Mouse (Mus musculus): Measurements from ENCODE around the gene Gm10337. TPM values are rescaled to one million over a fixed set of nuclear protein-coding genes. Genes with fewer than 3 reads are reported as not detected.

Gene Gm10337
- polyA plus RNA-seq, 1 experiment from 2014 or later = not detected

DNA sequence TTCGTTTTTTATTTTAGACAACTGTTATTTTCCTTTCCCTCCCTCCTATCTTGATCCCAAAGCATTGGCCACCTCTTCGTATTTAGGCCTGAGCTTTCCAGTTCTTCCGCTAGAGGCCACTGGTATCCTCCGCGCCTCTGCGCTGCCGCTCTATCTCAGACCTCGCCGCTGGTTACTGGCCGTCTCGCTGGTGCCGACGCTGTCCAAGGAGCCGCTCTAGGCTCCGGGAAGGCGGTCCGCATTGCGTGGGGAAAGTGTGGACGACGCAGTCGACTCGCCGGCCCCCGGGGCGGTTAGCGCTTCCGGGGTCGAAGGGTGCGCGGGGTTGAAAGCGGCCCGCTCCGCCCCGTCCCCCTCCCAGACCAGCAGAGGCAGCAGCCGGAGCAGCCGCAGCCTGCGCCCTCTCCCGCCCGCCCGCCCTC is 33.3 kb upstream of the Gm10337 start, which contains the start of gene Pcbp2:
Gene Pcbp2, plus strand, starts transcription at position 357 of the 422 bp plus-strand sequence.
- WGBS (ENCODE audit: insufficient replicate concordance) = under 1% methylated on average over 34 of the region's 40 CpGs
- no peaks in the 10 kb centered on the region for H3K27me3 ChIP-seq (replicated peaks)
- peak within 1 kb of the TSS; percentile 92 for H3K9ac ChIP-seq
- H3K27ac ChIP-seq = peak within 1 kb of the TSS; percentile 88
- peaks cover 52% of the 10 kb centered on the region for H3K36me3 ChIP-seq
- peak within 1 kb of the TSS; percentile 77 for H3K4me2 ChIP-seq
- ATAC-seq = peak; percentile 99
- H3K9me3 ChIP-seq (replicated peaks) = peaks cover 6% of the 10 kb centered on the region; the same call in 1 of the 2 replicates
- H3K4me3 ChIP-seq = peak within 1 kb of the TSS; percentile 90
- H3K4me1 ChIP-seq = peaks cover 22% of the 10 kb centered on the region

DNA sequence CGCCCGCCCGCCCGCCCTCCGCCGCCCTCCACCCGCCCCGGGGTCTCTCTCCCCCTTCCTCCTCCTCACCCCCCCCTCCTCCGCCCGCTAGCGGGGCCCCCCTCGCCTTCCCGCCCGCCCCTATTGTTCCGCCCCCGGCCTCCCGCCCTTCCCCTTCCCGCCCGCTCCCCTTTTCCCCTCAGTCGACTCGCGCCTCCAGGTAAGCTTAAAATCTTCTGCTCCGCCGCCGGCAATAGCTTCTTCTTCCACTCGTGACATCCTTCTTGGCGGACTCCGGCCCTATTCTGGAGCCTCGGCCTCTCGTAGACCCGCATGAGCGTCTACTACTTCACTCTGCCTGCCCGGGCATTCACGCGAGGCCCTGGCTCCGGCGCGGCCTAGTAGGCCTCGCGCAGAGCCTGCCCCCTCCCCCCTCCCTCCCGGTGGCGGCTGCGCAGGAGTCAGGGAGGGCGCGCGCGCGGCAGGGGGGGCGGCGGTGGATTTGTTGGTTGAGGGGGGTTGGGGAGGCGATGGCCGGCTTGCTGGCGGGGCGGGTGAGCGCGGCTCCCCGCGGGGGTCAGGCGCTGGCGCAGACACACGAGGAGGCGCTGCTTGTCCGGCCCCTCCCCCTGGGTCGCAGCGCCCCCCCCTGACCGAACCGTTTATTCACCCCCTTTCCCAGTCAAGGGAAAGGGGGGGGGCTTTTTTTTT is 32.8 kb upstream of the Gm10337 start:
- Histone ChIP-seq H3K9ac (peak overlapping the region; percentile 92), H3K9me3 (replicated peaks) (peaks cover 6% of the 10 kb centered on the region; the same call in 1 of the 2 replicates), H3K27ac (peak overlapping the region; percentile 88), H3K27me3 (replicated peaks) (no peaks in the 10 kb centered on the region), H3K4me1 (peaks cover 22% of the 10 kb centered on the region), H3K4me2 (peak overlapping the region; percentile 77), H3K36me3 (peaks cover 54% of the 10 kb centered on the region), H3K4me3 (peak overlapping the region; percentile 90)
- under 1% methylated on average over 35 of the region's 67 CpGs for WGBS (ENCODE audit: insufficient replicate concordance)
- ATAC-seq = peak; percentile 53

DNA sequence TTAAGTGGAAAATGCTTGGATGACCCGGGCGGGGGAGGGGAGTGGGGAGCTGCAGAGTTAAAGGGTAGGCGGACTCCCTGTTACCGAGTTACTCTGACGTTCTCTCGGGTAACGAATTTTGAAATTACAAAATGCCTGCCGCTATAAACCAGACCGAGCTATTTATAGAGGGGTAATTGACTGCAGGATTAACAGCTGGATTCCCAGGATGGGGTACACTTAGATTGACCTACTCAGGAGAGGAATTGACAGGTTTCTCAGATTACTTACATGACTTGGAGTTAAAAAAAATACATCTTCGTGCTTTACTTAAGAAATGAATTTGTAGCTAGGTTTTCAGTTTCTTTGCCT is 32.3 kb upstream of the Gm10337 start:
- Histone ChIP-seq H3K4me3 (peak overlapping the region; percentile 90), H3K9me3 (replicated peaks) (peaks cover 6% of the 10 kb centered on the region; the same call in 1 of the 2 replicates), H3K36me3 (peaks cover 57% of the 10 kb centered on the region), H3K4me2 (peak overlapping the region; percentile 77), H3K27me3 (replicated peaks) (no peaks in the 10 kb centered on the region), H3K4me1 (peaks cover 22% of the 10 kb centered on the region), H3K27ac (peak overlapping the region; percentile 88), H3K9ac (peak overlapping the region; percentile 92)
- WGBS (ENCODE audit: insufficient replicate concordance) = under 1% methylated on average over 10 of the region's 10 CpGs
- no peak for ATAC-seq

DNA sequence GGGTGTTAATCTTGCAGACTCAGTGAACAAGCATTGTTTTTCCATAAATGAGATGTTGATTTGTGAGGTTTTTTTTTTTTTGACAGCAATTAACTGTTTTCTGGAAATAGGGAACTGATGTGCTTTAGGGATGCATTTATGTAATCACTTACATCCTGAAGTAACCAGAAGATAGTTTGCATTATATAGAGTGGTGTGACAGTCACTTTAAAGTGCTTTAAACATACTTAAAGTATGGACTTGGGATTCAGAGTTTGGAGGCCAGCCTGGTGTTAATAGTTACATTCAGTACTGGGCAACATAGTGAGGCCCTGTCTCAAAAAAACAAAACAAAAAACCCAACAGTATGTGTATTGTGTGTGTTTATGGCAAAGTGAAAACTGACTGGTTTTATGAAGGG is 31.8 kb upstream of the Gm10337 start:
- peaks cover 61% of the 10 kb centered on the region for H3K36me3 ChIP-seq
- H3K27ac ChIP-seq = no peak overlapping the region
- no peak for ATAC-seq

DNA sequence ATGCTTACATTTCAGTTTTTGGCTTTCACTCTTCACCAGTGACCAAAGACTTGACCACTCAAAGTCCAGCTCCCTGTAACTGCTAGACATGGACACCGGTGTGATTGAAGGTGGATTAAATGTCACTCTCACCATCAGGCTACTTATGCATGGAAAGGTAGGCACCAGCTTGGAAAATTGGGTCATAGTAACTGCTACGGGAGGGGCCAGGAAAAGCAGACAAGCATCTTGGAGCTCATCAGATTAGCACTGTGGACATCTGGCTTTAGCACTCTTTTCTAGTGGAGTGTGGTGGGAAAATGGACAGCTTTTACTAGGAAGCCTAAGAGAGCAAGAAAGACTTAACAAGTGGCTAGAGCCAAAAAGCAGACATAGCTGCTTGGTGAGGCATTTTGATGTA is 30.3 kb upstream of the Gm10337 start:
- Histone ChIP-seq H3K9me3 (replicated peaks) (peaks cover 6% of the 10 kb centered on the region; the same call in 1 of the 2 replicates), H3K27me3 (replicated peaks) (no peaks in the 10 kb centered on the region), H3K9ac (no peak overlapping the region), H3K4me1 (peaks cover 22% of the 10 kb centered on the region), H3K4me3 (no peak overlapping the region), H3K4me2 (peak overlapping the region; percentile 41), H3K36me3 (peaks cover 66% of the 10 kb centered on the region), H3K27ac (no peak overlapping the region)
- no peak for ATAC-seq
- 82% methylated on average over 2 of the region's 2 CpGs for WGBS (ENCODE audit: insufficient replicate concordance)

More for the DNA sequence above, 31.8 kb upstream of the Gm10337 start:
- Histone ChIP-seq H3K4me2 (peak overlapping the region; percentile 77), H3K4me1 (peaks cover 22% of the 10 kb centered on the region), H3K27me3 (replicated peaks) (no peaks in the 10 kb centered on the region), H3K4me3 (peak overlapping the region; percentile 90), H3K9ac (peak overlapping the region; percentile 92), H3K9me3 (replicated peaks) (peaks cover 6% of the 10 kb centered on the region; the same call in 1 of the 2 replicates)

DNA sequence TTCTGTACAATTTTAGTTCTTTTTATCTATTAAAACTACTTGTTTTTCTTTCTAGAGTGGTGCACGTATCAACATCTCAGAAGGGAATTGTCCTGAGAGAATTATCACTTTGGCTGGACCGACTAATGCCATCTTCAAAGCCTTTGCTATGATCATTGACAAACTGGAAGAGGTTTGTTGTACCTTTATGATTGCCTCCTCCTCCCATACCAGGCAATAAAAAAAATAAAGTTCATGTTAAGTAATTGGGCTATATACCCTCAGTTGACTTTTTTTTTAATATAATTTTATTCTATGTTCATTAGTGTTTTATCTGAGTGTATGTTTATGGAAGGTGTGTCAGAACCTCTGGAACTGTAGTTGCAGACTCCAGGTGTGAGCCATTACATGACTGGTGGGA is 29.0 kb upstream of the Gm10337 start:
- WGBS (ENCODE audit: insufficient replicate concordance) = 81% methylated on average over 2 of the region's 2 CpGs
- H3K9me3 ChIP-seq (replicated peaks) = no peaks in the 10 kb centered on the region
- no peak overlapping the region for H3K4me2 ChIP-seq
- H3K4me3 ChIP-seq = no peak overlapping the region
- no peaks in the 10 kb centered on the region for H3K27me3 ChIP-seq (replicated peaks)
- H3K9ac ChIP-seq = no peak overlapping the region
- H3K4me1 ChIP-seq = peaks cover 22% of the 10 kb centered on the region
- no peak overlapping the region for H3K27ac ChIP-seq
- ATAC-seq = no peak
- H3K36me3 ChIP-seq = peaks cover 69% of the 10 kb centered on the region

DNA sequence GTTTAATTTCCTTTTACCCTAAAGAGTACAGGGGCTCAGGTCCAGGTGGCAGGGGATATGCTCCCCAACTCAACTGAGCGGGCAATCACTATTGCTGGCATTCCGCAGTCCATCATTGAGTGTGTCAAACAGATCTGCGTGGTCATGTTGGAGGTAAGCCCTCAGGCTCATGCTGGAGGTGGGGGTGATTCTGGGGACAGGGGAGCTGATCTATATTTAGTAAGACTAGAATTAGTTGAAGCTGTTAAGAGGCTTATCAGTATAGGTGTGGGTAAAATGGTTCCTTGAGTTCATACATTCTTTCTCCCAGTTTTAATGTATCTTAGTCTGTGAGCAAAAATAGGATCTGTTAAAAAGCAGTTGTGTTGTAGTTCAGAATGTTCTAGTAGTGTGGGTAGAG is 20.4 kb upstream of the Gm10337 start:
- Histone ChIP-seq H3K27me3 (replicated peaks) (no peaks in the 10 kb centered on the region), H3K9me3 (replicated peaks) (no peaks in the 10 kb centered on the region), H3K4me2 (no peak overlapping the region), H3K9ac (no peak overlapping the region), H3K27ac (no peak overlapping the region), H3K36me3 (peaks cover 93% of the 10 kb centered on the region), H3K4me3 (no peak overlapping the region), H3K4me1 (no peaks in the 10 kb centered on the region)
- ATAC-seq = no peak
- 91% methylated on average over 3 of the region's 3 CpGs for WGBS (ENCODE audit: insufficient replicate concordance)

DNA sequence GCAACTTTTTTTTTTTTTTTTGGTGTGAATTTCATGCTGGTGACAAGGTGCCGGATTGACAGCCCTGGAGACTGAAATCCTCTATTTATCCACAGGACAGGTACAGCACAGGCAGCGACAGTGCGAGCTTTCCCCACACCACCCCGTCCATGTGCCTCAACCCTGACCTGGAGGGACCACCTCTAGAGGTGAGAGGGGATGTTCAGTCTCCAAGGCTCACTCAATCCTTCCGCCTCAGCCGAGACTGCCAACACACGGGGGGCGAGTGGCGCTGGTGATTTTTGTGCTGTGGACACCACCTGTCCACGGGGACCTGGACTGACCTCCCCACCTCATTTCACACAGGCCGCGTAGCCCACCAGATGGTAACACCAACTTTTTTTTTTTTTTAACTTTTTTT is 17.7 kb upstream of the Gm10337 start:
- Histone ChIP-seq H3K27ac (no peak overlapping the region), H3K9ac (no peak overlapping the region), H3K4me3 (no peak overlapping the region), H3K4me1 (no peaks in the 10 kb centered on the region), H3K9me3 (replicated peaks) (no peaks in the 10 kb centered on the region), H3K27me3 (replicated peaks) (no peaks in the 10 kb centered on the region), H3K36me3 (peaks cover 95% of the 10 kb centered on the region), H3K4me2 (no peak overlapping the region)
- no peak for ATAC-seq
- WGBS (ENCODE audit: insufficient replicate concordance) = 88% methylated on average over 12 of the region's 12 CpGs

DNA sequence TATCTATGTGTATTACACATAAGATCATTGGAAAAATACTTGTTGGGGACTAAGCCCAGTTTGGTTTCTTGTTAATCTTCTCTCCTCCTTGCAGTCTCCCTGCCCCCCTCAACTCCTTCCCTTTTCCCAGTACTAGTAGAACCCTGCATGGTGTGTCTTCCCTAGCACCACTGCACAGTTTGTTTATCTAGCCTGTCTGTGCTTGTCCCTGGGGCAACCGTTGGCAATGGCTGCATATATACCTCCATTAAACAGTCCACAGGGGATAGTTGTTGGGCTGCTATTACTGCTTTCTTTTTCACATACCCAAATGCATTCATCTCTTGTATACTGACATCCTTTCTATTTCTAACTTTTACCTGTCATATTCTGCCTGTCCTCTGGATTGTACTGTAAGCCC is 15.9 kb upstream of the Gm10337 start:
- Histone ChIP-seq H3K9ac (no peak overlapping the region), H3K4me1 (no peaks in the 10 kb centered on the region), H3K4me3 (no peak overlapping the region), H3K27ac (no peak overlapping the region), H3K27me3 (replicated peaks) (no peaks in the 10 kb centered on the region), H3K9me3 (replicated peaks) (no peaks in the 10 kb centered on the region), H3K36me3 (peaks cover 93% of the 10 kb centered on the region), H3K4me2 (no peak overlapping the region)
- WGBS (ENCODE audit: insufficient replicate concordance) = 86% methylated on average over 1 of the region's 1 CpGs
- no peak for ATAC-seq

DNA sequence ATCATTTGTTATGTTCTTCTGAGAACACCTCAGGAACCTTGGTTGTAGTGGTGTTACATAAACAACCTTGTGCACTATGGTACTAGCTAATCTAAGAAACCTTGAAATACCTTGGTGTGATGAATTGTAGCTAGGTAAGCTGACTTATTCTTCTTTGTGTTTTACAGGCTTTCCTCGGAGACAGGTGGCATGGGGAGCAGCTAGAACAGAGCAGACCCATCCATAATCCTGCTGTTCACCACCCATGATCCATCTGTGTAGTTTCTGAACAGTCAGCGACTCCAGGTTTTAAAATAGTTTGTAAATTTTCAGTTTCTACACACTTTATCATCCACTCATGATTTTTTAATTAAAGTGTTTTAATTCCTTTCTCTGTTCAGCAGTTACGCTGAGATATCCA is 5.2 kb upstream of the Gm10337 start:
- Histone ChIP-seq H3K27ac (no peak overlapping the region), H3K27me3 (replicated peaks) (no peaks in the 10 kb centered on the region), H3K36me3 (peaks cover 99% of the 10 kb centered on the region), H3K4me2 (no peak overlapping the region), H3K9ac (no peak overlapping the region), H3K4me1 (no peaks in the 10 kb centered on the region), H3K4me3 (no peak overlapping the region), H3K9me3 (replicated peaks) (no peaks in the 10 kb centered on the region)
- WGBS (ENCODE audit: insufficient replicate concordance) = 90% methylated on average over 3 of the region's 3 CpGs
- no peak for ATAC-seq

DNA sequence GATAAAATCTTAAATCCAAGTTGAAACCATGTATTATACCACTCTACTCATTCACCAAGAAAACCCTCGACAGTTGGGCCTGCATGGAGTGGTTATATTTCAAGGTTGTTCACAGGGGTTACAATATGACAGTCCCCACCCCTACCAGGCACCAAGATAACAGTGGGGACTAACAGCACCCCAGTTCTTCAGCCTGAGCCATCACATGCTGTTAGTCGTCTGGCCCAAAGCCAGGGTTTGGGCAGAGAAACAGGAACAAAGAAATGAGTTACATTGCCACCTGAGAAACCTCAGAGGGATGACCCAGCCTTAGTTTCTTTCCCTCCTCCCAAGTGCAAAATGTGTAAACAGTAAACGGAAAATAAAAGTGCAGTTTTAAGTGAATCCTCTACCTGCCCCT is 4.2 kb upstream of the Gm10337 start:
- Histone ChIP-seq H3K4me2 (no peak overlapping the region), H3K4me1 (no peaks in the 10 kb centered on the region), H3K36me3 (peaks cover 99% of the 10 kb centered on the region), H3K27me3 (replicated peaks) (no peaks in the 10 kb centered on the region), H3K4me3 (no peak overlapping the region), H3K27ac (no peak overlapping the region), H3K9me3 (replicated peaks) (no peaks in the 10 kb centered on the region), H3K9ac (no peak overlapping the region)
- no peak for ATAC-seq
- WGBS (ENCODE audit: insufficient replicate concordance) = 64% methylated on average over 3 of the region's 3 CpGs

DNA sequence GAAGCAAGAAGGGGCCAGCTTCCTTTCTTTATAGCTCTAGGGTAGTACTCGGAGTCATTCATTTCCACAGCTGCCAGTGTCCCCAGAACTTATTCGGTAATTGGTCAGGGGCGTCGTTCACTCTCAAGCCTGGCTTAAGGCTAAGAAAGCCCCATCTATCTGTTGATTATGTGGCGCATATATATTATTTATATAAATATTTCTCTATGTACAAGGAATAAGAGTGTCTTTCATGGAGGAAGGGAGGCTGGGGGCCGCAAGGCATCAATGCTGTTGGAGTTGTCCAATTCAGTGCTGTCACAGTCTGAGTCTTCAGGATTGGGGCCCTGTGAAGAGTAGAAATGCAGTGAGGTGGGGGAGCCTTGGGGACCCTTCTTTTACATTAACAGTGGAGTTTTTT is 3.7 kb upstream of the Gm10337 start:
- Histone ChIP-seq H3K4me2 (no peak overlapping the region), H3K9me3 (replicated peaks) (no peaks in the 10 kb centered on the region), H3K4me3 (no peak overlapping the region), H3K9ac (no peak overlapping the region), H3K4me1 (no peaks in the 10 kb centered on the region), H3K27me3 (replicated peaks) (no peaks in the 10 kb centered on the region), H3K27ac (no peak overlapping the region), H3K36me3 (peaks cover 99% of the 10 kb centered on the region)
- WGBS (ENCODE audit: insufficient replicate concordance) = 95% methylated on average over 6 of the region's 6 CpGs
- no peak for ATAC-seq

DNA sequence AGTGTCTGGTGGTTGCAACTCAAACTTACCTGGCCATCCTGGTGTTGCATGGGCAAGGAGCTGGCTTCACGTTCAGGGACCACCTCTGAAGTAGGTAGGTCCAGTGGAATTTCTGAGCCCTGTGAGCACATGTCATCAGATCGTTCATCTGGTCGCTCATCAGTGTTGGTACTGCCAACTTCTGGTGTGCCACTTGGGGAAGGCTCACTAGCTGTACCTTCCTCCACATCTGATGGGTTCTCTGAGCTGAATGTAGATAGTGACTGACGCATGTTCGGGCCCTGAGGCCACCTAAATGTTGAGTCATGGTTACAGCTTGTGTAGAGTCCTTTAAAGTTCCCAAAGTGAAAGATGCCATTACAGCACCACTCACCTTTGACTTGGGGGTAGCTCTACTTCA is 3.0 kb upstream of the Gm10337 start:
- ATAC-seq = no peak

More for the DNA sequence above, 3.0 kb upstream of the Gm10337 start:
- no peak overlapping the region for H3K4me3 ChIP-seq
- H3K27ac ChIP-seq = no peak overlapping the region
- no peak overlapping the region for H3K9ac ChIP-seq
- H3K4me1 ChIP-seq = no peaks in the 10 kb centered on the region
- H3K9me3 ChIP-seq (replicated peaks) = no peaks in the 10 kb centered on the region
- 82% methylated on average over 5 of the region's 5 CpGs for WGBS (ENCODE audit: insufficient replicate concordance)
- no peak overlapping the region for H3K4me2 ChIP-seq
- no peaks in the 10 kb centered on the region for H3K27me3 ChIP-seq (replicated peaks)
- H3K36me3 ChIP-seq = peaks cover 94% of the 10 kb centered on the region
